Mouse (Mus musculus) testis, postnatal 14 days (tissue): ENCODE measurements around the gene Srpk2.
"Not testable (repeated sequence)": the region's sequence is repeated elsewhere in the genome, so short reads cannot be mapped to it uniquely, and the experiment has no call there.

Source experiments
- DNase-seq: peaks from one replicate; pipeline ENCODE4 v3.0.0; 2021; ENCODE audit warnings: low spot score

Gene Srpk2

DNA sequence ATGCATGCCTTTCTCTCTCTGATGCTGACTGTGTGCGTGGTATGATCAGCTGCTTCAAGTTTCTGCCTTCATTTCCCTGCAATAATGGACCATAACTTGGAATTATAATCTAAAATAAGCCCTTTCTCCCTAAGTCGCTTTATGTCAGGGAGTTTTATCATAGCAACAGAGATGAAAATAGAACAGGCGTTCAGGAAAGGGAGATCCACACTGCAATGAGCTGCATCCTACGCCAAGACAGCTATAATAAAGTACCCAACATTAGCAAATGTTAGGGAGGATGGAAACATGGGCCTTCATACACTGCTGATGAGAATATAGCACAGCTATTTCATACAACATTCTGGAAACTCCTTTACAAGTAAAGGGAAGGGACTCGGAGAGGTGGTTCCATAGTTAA is 116.2 kb downstream of the Srpk2 start:
- DNase-seq, result no peak

DNA sequence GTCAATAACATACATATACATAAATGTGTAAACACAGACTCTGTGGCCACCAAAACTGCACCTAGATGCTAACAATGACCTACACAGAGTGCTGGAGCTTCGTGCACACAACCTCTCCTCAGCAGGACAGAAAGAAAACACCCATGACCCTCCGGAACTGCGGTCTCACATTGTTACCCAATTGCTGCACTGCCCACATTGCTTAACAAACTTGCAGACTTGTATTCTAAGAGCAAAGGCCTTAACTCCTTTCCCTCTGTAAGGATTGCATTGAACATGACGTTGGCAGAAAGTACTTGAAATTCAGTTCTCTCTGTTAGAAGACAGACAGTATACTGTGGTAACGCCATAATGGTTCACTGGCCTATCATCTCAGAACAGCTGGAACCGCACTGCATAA is 118.0 kb downstream of the Srpk2 start:
- no peak for DNase-seq

DNA sequence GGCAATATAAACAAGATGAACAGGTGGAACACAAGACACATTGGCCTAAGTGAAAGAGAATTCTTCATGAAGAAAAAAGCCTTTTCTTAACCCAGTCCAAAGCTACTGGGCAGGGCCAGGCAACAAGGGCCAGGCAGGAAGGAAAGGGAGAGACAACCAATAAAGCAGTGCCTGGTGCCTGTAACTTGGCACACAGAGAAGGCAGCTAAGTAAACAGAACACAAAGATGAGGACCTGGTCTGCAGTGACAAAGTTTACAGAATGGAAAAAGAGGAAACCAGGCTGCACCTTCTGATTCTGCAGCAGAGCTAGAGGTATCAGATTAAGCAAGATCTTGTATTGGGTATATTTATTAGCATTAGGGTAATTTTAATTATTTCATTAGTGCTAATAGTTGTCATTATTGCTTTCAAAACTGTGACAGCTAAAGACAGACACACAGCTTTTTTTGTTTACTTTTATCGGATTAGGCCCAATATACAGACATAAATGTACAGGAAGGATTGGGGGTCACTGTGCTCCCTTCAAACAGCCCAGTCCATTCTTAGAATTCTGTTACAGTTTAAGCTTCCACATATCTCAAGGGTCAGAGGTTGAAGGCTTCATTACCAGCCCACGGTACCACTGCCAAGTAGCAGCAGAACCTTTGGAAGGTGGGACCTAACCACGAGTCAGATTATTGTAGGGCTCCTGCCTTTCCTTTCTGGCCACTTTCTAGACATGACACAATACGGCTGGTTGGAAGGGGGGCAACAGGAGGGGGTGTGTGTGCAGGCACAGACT is 121.9 kb downstream of the Srpk2 start:
- DNase-seq, result no peak

DNA sequence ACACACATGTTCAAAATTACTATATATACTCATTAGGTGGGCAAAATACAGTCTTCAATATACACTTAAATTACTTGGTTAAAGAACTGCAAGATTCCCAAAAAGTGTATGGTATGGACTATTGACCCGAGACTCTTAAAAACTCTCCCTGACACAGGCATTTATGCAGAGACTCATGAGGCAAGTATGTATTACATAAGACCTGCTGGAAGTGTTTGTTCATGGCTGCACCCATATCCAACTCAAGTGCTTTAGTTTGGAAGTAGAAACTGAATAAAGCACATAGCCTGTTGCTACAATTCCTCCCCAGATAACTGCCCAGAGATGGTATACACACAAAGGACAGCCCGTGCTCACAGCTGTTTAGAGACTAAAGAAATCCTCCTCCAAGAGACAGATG is 123.2 kb downstream of the Srpk2 start:
- no peak for DNase-seq

DNA sequence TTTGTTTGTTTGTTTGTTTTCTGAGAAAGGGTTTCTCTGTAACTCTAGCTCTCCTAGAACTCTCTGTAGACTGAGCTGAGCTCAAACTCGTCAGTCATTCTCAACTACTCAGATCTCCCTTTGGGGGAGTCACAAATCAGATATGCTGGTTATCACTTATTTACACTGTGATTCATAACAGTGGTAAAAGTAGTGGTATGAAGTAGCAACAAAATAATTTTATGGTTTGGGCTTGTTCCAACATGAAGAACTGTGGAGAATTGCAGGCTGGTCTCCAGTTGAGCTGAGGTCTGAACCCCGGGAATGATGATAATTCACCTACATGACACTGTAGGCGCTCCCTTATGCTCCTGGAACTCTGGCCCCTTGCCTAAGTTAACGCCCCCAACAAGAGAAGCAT is 124.2 kb downstream of the Srpk2 start:
- DNase-seq, result no peak

DNA sequence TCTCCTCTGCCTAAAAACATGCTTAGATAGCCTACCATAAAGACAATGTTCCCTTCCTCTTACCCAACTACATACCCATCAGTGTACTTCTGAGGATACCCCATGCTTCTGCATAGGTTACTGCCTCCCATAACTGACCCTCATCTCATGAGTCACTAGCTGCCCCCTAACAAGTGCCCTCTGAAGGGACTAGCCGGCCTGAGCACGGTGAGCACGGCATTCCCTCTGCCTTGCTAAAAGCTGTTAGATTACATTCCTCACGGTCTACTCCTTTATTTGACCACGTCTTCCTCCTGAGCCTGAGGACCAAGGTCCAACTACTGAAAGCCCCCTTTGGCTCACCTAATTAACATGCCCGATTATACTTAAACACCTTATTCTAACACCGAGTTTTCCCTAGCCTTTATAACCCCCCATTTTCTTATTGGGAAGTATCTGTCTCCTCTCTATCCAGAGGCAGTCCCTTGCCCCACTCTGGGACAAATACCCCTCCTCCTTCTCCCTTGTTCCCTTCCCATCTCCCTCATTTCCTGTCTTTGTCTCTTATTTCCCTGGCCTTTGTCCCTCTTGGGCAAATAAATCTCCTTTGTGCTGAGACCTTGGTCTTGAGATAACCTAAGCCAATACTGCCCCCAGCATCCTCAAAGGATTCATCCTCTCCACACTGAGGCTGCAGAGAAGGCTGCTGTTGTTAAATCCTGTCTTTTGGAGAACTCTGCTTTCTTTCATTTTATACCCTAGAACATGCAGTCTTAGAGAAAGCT is 128.2 kb downstream of the Srpk2 start:
- no peak for DNase-seq

DNA sequence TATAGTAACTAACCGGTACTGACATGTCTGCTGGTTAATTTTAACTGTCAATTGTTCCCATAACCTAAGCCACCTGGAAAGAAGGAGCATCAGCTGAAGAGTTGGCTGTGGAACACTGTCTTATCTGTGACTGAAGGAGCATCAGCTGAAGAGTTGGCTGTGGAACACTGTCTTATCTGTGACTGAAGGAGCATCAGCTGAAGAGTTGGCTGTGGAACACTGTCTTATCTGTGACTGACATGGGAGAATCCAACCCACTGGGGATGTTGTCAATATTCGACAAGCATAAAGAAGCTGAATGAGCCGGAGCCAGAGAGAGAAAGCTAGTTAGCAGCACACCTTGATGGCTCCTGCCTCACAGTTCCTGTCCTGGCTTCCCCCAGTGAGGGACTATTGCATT is 131.1 kb downstream of the Srpk2 start:
- not testable (repeated sequence) for DNase-seq

DNA sequence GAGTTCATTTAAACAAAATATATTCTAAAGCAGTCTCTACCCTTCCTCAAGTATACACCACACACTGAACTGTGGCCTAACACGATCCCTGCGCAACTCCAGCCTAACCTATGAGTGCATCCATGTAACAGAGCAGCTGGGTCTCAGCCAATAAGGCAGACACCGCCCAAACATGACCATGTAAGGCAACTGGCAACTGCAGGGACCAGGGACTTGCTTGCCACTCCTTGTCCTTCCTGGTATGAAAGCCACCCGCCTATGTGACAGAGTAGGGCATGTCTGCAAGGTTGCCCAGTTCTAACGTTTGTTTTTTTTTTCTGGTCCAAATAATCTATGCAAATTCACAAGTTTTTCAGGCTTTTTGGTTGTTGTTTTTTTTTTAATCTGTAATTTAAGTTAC is 132.7 kb downstream of the Srpk2 start:
- no peak for DNase-seq

DNA sequence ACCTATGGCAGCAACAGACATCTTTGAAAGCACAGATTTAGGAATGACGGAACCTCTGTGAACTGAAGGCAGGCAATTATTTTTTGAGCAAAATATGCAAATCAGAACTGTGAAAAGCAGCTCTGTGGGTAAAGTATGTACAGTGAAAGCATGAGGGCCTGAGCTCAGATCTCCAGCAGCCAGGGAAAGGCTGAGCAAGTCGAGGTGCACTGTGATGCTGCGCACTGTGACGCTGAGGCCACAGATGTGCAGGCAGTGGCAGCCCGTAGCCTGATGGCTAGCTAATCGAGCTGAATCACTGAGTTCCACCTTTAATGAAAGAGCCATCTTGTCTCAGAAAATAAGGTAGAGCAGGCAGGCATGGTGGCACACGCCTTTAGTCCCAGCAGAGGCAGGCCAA is 148.7 kb downstream of the Srpk2 start:
- DNase-seq, result no peak

DNA sequence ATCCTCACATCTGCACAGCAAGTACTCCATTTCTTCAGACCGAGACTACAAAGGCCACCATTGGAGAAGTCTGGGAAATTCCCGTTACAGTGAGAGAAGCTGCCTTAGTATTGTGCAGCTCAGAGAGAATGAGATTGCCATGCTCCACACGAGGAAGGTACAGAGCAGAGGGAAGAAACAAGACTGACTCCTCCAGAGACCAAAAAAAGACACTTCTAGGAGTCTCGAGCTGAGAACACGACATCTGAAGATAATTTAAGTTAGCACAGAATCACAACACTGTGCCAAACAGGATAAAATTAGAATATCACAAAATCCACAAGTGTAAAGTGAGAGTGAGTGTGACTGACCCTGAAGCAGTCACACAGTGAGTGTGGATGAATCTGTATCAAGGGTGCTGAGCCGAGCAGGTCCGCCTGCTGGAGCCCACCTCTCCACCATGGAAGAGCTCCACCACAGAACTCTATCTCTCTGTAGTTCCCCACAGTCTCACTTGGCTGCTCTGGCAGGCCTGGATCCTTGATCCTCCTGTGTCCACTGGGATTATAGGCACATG is 152.8 kb downstream of the Srpk2 start:
- no peak for DNase-seq

DNA sequence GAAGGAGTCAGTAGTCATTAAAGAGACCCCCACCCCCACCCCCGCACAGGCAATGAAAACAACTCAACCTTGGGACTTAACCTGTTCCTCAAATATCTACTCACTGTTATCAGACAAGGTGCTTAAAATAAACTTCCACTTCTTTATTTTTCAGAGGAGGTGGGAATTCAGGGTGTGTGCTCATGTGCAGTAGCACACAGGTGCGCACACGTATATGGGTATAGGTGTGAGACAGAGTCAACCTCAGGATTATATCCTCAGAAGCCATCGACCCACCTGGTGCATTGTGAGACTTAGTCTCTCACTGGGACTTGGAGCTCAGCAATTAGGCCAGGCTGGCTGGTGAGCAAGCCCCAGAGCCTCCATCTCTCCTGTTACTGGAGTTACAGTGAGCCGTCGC is 153.3 kb downstream of the Srpk2 start:
- no peak for DNase-seq

DNA sequence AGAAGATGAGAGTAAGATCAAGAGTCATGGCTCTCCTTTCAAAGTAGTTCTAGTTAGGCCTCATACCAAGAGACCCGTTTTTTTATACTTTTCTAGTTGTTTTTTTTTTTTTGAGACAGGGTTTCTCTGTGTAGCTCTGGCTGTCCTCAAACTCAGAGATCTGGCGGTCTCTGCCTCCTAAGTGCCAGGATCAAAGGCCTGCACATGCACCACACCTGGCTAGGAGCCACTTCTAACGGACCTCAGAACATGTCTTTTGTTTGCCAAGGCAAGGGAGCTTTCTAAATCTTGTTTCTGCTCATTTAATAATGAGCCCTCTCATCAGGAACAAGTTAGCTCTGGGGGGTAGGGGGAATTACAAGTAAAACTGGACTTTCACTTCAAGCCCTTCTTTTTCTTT is 159.8 kb downstream of the Srpk2 start:
- no peak for DNase-seq

DNA sequence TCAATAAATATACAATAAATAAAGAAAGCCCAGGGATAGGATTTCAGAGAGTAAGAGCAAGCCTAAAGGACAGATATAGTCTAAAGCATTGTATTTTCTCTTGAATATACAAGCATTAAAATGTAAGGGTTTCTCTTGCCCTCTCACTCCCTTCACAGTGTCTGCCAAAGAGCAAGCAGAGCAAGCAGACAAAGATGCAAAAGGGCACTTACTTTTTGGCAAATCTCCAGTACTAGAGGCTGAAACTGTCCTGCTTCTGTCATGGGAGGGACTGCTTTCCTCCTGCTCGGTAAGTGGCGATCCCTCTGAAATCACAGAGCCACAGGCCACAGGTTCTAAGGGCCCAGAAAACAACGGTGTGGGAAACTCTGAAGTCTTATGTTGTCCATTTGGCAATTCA is 160.5 kb downstream of the Srpk2 start:
- DNase-seq, result no peak

DNA sequence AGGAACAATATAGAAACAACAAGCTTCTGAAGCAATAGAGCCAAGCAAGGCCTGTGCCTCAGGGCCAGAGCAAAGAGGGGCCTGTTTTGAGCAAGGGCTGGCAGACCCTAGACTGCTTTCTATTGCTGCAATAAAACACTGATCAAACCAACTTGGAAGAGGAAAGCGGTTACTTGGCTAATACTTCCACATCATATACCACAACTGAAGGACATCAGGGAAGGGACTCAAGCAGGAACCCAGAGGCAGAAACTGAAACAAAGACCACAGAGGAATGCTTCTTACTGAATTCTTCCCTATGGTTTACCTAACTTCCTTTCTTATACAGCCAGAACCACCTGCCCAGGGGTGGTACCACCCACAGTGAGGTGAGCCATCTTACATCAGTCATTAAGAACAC is 162.8 kb downstream of the Srpk2 start:
- DNase-seq, result no peak

DNA sequence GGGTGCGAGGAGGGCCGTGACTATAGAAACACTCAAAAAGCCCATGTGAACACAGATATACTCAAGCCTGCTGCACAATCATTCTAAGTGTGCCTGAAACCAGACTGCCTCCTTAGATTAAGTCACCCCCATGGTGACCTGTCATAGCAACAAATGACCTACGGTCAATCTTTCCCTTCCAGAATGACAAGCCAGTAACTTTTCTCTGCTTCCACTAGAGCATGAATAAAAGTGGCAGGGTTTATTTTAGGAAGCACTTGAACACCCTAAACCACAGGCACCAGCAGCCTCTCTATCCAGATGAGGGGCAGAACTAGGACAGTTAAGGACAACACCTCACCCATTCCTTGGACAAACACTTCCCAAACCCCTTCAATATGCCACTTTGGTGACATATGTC is 164.7 kb downstream of the Srpk2 start:
- no peak for DNase-seq

DNA sequence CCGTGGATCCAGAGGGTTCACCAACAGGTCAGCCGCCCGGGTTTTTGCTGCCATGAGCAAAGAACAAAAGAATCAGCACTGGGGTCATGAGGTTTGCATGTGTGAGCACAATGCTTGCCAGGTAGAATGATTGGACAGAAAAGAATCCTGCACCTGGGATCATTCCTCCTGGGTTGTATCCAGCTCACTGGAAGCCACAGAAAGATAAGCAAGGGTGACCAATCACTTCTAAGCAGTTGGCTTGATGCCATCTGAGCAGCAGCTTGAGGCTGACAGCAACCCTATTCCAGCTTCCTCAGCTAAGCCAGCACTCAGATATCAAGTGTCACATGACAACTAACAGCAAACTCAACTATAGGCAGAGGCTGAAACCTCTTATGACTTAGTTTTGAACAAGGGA is 165.7 kb downstream of the Srpk2 start:
- no peak for DNase-seq

DNA sequence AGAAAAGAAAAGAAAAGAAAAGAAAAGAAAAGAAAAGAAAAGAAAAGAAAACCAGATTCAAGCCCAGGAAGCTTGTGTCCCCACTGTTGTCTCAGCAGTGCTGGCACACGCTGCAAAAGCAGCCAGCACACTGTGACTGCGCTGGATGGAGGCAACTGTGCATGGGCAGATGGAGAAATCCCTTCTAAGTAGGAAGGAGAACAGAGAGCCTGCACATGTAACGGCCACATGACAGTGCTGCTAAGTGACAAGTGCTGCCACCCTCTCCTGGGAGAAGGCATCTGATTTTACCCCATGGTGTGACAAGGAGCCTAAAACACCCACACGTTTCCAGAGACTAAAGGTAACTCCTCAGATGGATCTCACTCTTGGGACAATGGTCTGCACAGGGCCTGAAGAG is 166.6 kb downstream of the Srpk2 start:
- DNase-seq, result no peak

DNA sequence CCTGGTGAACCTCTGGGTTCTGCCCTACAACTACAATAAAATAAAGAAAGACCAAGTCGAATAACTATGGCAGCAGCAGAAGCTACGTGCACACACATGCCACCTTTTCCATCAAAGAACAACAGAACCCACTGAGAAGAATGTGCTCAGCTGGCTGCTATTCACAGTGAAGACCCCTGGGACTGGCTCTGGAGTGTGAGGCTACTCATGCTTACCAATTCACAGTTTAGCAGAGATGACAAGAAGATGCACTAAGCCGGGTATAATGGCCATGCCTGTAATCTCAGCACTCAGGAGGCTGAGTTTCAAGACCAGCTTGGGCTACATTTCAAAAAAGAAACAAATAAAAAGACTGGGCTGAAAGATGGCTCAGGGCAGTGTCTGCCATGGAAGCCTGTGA is 167.5 kb downstream of the Srpk2 start:
- DNase-seq, result no peak

DNA sequence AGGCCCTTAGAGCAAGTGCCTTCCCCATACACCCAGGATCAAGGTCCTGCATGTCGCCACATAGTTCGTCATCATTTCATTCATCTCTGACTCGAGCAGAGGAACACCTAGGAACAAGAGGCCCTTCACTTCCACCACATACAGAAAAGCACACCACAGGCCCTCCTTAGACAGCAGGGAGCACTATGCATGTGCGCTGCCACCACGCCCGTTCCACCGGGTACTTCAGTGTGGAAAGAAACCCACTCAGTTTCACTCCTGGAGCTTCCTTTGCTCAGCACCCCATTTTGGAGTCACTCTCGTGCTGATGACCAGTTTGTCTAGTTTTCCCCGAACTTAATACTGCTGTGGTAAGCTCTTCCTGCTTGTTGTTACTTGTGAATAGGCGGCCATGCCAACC is 169.4 kb downstream of the Srpk2 start:
- no peak for DNase-seq

DNA sequence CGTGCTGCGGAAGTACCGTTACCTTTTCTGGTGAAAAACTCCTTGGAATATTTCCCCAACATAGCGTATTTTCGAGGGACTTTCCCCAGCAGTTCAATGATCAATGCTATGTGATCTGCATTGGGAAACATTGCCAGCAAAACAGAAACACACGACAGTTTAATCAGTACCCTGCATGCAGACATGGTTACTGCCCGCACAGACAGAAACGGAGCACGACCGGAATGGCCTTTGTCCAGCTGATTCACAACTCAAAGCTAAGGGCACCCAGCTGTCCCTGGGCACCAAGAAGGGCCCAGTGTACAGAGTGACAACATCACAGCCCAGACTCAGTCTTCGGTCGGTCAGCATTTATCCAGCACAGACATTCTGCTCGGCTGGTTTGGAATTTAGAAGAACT is 170.9 kb downstream of the Srpk2 start:
- DNase-seq, result no peak

DNA sequence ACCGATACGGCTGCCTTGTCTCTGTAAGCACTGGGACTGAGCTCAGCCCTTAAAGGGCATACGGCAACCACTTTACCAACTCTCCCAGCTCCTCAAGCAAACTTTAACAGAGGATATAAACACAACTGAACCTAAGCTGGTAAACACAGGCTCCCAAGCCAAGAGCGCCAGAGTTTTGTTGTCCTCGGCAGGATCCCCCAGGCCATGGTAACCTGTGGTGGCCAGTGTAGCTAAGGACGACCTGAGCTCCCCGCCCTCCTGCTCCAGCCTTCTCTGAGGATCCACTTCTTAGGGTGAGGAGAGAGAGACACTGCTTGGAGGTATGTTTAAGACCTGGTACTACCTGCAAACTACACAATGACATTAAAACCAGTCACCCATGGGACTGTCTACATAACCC is 171.9 kb downstream of the Srpk2 start:
- no peak for DNase-seq

DNA sequence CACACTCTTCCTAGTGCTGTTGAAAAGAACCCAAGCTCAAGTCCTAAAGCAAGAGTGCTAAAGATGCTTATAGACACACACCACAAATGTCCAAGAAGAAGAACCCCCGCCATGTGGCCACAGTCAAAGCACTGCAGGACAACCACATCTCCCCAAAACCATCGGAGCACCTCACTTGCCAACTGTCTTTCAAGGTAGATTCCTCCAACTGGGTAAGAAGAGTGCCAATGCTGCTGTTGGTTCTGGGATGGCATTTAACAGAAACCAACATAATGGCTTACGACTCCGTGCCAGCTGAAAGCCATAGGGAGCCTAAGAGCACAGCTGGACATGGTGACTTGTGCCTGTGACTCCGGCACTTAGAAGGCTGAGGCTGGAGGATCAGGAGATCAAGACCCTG is 173.0 kb downstream of the Srpk2 start:
- DNase-seq, result no peak

DNA sequence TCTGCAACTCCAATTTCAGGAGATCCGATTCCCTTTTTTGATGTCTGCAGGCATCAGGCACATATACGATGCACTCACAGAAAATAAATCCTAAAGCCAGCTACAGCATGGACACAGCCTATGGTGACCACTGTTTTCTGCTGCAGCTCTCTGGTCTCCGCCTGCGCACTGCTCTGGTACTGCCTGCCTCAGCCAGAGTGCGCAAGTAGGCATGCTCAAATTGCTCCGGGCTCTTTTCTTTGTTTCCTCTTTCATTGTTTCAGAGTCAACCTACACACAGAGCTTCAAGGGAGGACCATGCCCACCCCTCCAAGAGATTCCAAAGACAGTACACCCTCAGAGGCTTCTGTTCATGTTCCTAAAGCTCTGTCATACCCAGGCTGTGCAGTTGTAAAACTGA is 175.8 kb downstream of the Srpk2 start:
- DNase-seq, result no peak

DNA sequence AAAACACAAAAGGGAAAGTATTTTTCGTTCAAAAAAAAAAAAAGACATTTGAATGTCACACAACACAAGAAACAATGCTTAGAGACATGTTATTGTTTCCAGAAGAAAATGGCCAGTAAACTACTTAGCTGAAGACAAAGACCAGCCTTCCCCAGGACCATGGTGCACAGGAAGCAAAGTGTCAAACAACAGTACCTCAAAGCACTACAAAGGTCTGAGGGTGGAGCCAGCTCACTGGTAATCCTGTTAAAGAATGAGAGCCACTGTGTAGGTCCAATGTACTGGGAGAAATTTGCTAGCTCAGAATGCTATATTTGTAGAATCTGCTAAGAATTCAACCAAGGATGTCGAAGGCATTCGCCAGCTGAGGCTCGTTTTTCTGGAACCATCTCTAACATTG is 177.2 kb downstream of the Srpk2 start:
- DNase-seq, result no peak
